Mouse (Mus musculus) forebrain, embryonic 14.5 days (tissue): ENCODE results near the gene Angptl8. TPM values are rescaled to one million over a fixed set of nuclear protein-coding genes. Genes with fewer than 3 reads are reported as not detected.
"Not testable (repeated sequence)": the region's sequence is repeated elsewhere in the genome, so short reads cannot be mapped to it uniquely, and the experiment has no call there.

Experiments
- ATAC-seq: fragments of 200-750 bp; cut with Nextera tagmentation; 2 replicates; pipeline ENCODE4 v1.8.0; 2017; ENCODE audit warnings: mild to moderate bottlenecking, moderate library complexity
- DNase-seq: peaks from one replicate; pipeline ENCODE4 v3.0.0-alpha.2; 2015; ENCODE audit warnings: low spot score
- H3K27ac ChIP-seq: fragments of 300-500 bp; sonication (generic); 2 replicates; pipeline ENCODE4 v1.5.1; 2014; ENCODE audit warnings: low read depth, mild to moderate bottlenecking, control low read depth, low read length, moderate library complexity
- H3K27me3 ChIP-seq: fragments of 300-500 bp; sonication (generic); replicated peaks from 2 replicates; pipeline ENCODE4 v1.6.1; 2014; ENCODE audit warnings: low read length, control low read depth, mixed read lengths; ENCODE audit not compliant: control insufficient read depth, insufficient read depth
- H3K36me3 ChIP-seq: fragments of 300-500 bp; sonication (generic); 2 replicates; pipeline ENCODE4 v1.6.1; 2014; ENCODE audit warnings: low read length, control low read depth; ENCODE audit not compliant: control insufficient read depth, insufficient read depth
- H3K4me1 ChIP-seq: fragments of 300-500 bp; sonication (generic); 2 replicates; pipeline ENCODE4 v1.6.1; 2014; ENCODE audit warnings: antibody characterized with exemption, low read length, control low read depth; ENCODE audit not compliant: control insufficient read depth, insufficient read depth
- H3K4me2 ChIP-seq: fragments of 300-500 bp; sonication (generic); 2 replicates; pipeline ENCODE4 v1.6.1; 2014; ENCODE audit warnings: mild to moderate bottlenecking, control low read depth, low read length
- H3K4me3 ChIP-seq: fragments of 300-500 bp; sonication (generic); 2 replicates; pipeline ENCODE4 v1.5.1; 2014; ENCODE audit warnings: low read depth, low read length, control low read depth
- H3K9ac ChIP-seq: fragments of 300-500 bp; sonication (generic); 2 replicates; pipeline ENCODE4 v1.6.1; 2014; ENCODE audit warnings: mild to moderate bottlenecking, low read length, control low read depth, moderate library complexity
- H3K9me3 ChIP-seq: fragments of 300-500 bp; sonication (generic); replicated peaks from 2 replicates; pipeline ENCODE4 v1.6.1; 2016; ENCODE audit warnings: low read length, control low read depth, mixed read lengths; ENCODE audit not compliant: control insufficient read depth
- whole genome bisulfite sequencing: fragments of 180-500 bp; shearing (Covaris S2); extraction: QIAGEN DNeasy Blood & Tissue Kit; methylation state at CpG from one replicate; pipeline ENCODE4 v1.1.7; 2014; 5-methylcytosine and 5-hydroxymethylcytosine counted together
- polyA plus RNA-seq: library from polyadenylated mRNA; unstranded; fragments of >200 nt; fragmentation: Nextera tagmentation; extraction: Ambion mirVana; gene quantifications from 2 replicates; pipeline ENCODE4 v1.2.1, GENCODE M21; 2014

Angptl8 gene
- polyA plus RNA-seq, 1 experiment from 2014 or later: not detected

DNA sequence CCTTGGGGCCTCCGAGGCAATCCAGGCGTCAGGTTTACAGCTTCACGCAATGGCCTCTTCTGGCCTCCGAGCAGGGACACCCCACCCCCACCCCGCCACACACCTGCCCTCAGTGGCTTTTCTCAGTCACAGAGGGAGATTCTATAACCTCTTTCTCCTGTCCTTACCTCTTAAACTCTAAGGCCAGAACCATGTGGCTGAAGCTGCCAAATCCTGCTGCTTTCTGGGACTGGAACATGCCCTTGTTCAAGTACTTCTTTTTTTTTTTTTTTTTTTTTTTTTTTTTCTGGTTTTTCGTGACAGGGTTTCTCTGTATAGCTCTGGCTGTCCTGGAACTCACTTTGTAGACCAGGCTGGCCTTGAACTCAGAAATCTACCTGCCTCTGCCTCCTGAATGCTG lies 25.0 kb downstream of the Angptl8 start:
- WGBS: 71% methylated on average over 6 of the region's 6 CpGs
- not testable (repeated sequence) for ATAC-seq, H3K9me3 ChIP-seq, H3K9ac ChIP-seq, H3K4me2 ChIP-seq, H3K27ac ChIP-seq, H3K36me3 ChIP-seq, DNase-seq, H3K4me3 ChIP-seq, H3K27me3 ChIP-seq, H3K4me1 ChIP-seq

DNA sequence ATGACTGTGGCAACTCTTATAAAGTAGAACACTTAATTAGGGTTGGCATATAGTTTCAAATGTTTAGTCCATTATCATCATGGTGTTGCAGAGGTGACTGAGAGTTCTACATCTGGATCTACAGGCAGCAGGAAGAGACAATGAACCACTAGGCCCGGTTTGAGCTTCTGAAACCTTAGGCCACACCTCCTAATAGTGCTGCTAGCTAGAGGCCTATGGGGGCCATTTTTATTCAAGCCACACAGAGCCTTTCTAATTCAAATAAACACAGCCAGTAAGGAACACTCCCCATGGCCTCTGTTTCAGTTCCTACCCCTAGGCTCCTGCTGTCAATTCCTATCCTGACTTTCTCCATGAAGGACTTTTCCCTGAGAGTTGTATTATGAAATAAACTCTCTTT lies 26.9 kb downstream of the Angptl8 start:
- H3K4me2 ChIP-seq: no peak overlapping the region
- DNase-seq: no peak
- 0 out of 2 replicates have a peak, but pooled peaks cover 2% of the 10 kb centered on the region for H3K27me3 ChIP-seq
- H3K27ac ChIP-seq: no peak overlapping the region
- 83% methylated on average over 1 of the region's 1 CpGs for WGBS
- no peaks in the 10 kb centered on the region for H3K4me1 ChIP-seq
- no peak for ATAC-seq
- no peaks in the 10 kb centered on the region; the same call in 1 of the 2 replicates for H3K9me3 ChIP-seq
- H3K4me3 ChIP-seq: no peak overlapping the region
- H3K36me3 ChIP-seq: no peaks in the 10 kb centered on the region
- no peak overlapping the region for H3K9ac ChIP-seq

DNA sequence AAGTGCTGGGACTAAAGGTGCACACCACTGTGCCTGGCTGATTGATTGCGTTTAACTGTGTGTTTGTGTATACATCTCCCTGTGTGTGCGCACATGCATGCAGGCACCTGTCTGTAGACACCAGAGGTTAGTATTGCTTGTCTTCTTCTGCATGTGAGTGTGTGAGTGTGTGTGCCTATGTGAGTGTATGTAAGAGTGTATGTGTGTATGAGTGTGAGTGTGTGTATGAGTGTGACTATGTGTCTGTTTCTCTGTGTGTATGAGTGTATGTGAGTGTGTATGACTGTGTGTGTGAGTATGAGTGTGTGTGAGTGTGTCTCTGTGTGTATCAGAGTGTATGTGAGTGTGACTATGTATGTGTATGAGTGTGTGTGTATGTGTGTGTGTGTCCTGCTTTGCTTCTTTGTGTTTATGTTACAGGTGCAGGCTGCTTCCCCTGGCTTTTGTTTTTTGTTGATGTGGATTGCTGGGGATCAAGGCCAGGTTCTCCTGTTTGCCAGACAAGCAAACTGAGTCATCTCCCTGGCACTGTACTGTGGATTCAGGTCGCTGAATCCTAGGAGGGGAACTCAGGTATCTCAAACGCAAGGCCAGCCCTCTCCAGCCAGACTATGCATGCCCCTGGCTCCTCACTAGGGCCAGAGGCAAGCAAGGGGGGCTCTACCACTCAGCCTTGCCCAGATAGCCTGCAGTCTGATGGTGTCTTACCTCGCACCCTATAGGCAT lies 30.5 kb downstream of the Angptl8 start:
- H3K36me3 ChIP-seq: no peaks in the 10 kb centered on the region
- no peak for DNase-seq
- H3K4me1 ChIP-seq: no peaks in the 10 kb centered on the region
- no peak overlapping the region for H3K4me2 ChIP-seq
- no peak for ATAC-seq
- WGBS: 63% methylated on average over 5 of the region's 5 CpGs
- H3K9ac ChIP-seq: no peak overlapping the region
- no peaks in the 10 kb centered on the region; the same call in 1 of the 2 replicates for H3K9me3 ChIP-seq
- 0 out of 2 replicates have a peak, but pooled peaks cover 2% of the 10 kb centered on the region for H3K27me3 ChIP-seq
- no peak overlapping the region for H3K4me3 ChIP-seq
- H3K27ac ChIP-seq: 0 out of 2 replicates have a peak overlapping the region, but pooled peaks have one; percentile 9

DNA sequence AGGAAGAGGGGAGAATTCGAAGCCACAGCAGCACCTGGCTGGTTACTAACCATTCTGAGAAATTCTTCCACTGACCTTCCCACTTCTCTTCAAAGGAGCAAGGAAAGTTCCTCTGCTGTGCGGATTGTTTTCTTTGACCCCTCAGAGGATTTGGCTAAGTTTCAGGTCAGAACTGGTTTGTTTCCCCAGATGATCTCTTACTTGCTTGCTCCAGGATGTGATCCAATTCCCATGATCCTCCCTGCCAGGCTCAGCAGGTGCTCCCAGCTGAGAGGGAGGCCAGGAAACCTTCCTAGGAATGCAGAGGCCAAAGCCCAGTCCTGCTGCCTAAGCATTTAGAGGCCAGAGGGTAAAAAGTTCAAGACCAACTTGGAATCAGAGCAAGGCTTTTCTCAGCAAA lies 31.3 kb downstream of the Angptl8 start:
- no peak overlapping the region for H3K9ac ChIP-seq
- no peaks in the 10 kb centered on the region; the same call in 1 of the 2 replicates for H3K9me3 ChIP-seq
- DNase-seq (peak; percentile 25), ATAC-seq (no peak)
- 52% methylated on average over 2 of the region's 2 CpGs for WGBS
- no peaks in the 10 kb centered on the region for H3K4me1 ChIP-seq
- H3K36me3 ChIP-seq: no peaks in the 10 kb centered on the region
- no peak overlapping the region for H3K4me2 ChIP-seq
- H3K27ac ChIP-seq: no peak overlapping the region
- no peak overlapping the region for H3K4me3 ChIP-seq
- 0 out of 2 replicates have a peak, but pooled peaks cover 2% of the 10 kb centered on the region for H3K27me3 ChIP-seq

DNA sequence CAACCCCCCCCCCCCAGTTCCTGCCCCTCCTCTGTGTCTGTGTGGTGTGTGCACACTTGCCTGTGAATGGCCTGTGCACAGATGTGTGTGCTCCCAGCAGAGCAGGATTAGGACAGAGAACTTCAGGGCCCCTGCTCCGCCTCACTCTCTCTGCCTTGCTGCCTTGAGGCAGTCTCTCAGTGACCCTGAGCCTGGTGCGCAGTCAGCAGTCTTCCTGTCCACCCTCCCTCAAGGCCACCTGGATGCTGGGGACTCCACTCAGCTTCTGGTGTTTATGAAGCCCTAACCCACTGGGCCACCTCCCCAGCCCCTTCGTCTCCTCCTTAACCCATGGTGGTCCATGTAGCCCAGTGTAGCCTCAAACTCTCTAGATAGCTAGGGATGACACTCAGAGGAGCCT lies 32.4 kb downstream of the Angptl8 start:
- Histone ChIP-seq H3K27ac (no peak overlapping the region), H3K9ac (no peak overlapping the region), H3K4me2 (no peak overlapping the region), H3K9me3 (no peaks in the 10 kb centered on the region), H3K27me3 (0 out of 2 replicates have a peak, but pooled peaks cover 2% of the 10 kb centered on the region), H3K36me3 (no peaks in the 10 kb centered on the region), H3K4me1 (no peaks in the 10 kb centered on the region), H3K4me3 (no peak overlapping the region)
- ATAC-seq: no peak
- 80% methylated on average over 3 of the region's 3 CpGs for WGBS
- DNase-seq: no peak

DNA sequence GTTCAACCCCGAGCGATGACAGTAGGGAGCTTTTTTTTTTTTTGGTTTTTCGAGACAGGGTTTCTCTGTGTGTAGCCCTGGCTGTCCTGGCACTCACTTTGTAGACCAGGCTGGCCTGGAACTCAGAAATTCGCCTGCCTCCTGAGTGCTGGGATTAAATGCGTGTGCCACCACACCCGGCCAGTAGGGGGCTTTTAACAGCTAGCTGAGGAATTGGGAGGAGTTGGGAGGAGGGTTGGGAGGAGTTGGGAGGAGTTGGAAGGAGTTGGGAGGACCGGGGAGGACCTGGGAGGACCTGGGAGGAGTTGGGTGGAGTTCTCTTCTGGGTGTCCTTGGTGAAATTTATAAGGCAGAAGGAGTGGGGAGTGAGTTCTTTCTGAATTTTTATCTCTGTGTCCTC lies 34.0 kb downstream of the Angptl8 start:
- not testable (repeated sequence) for H3K9me3 ChIP-seq, H3K4me1 ChIP-seq, H3K9ac ChIP-seq, H3K27ac ChIP-seq, ATAC-seq, H3K4me2 ChIP-seq, H3K4me3 ChIP-seq, DNase-seq, H3K36me3 ChIP-seq, H3K27me3 ChIP-seq
- WGBS: 60% methylated on average over 7 of the region's 7 CpGs

DNA sequence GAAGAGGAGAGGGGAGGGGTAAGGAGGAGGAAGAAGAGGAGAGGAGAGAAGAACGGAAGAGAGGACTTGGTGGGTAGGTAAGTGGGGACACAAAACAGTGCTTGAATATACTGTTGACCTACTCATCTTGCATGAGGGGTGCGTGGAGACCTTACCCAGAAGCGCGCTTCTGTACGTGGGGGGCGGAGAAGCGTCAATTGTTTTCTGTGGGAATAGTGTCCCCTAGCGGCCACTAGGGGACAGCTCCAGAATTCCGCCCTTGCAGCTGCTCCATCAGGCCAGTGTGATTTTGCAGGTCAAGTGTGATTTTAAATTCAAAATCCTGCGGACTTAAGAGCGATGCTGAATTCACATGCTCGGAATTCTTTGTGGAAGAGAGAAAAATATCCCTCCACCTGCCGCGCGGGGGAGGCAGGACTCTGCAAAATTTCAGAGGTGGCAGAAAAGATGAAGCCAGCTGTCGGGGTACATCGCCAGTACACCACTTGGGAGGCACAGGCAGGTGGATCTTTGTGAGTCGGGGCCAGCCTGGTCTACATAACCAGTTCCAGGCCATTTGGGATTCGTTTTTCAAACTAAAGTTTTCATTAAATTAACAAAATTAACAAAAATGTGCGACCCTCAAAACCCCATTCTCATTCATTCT lies 35.7 kb downstream of the Angptl8 start:
- H3K9me3 ChIP-seq: no peaks in the 10 kb centered on the region
- DNase-seq (peak; percentile 67), ATAC-seq (0 out of 2 replicates have a peak, but pooled peaks have one; percentile 48)
- WGBS: 17% methylated on average over 20 of the region's 20 CpGs
- H3K27ac ChIP-seq: no peak overlapping the region
- H3K4me2 ChIP-seq: peak overlapping the region; percentile 36
- H3K9ac ChIP-seq: peak overlapping the region; percentile 10; the same call in 1 of the 2 replicates
- H3K4me3 ChIP-seq: no peak overlapping the region
- H3K27me3 ChIP-seq: 0 out of 2 replicates have a peak, but pooled peaks cover 2% of the 10 kb centered on the region
- no peaks in the 10 kb centered on the region for H3K36me3 ChIP-seq
- no peaks in the 10 kb centered on the region for H3K4me1 ChIP-seq

DNA sequence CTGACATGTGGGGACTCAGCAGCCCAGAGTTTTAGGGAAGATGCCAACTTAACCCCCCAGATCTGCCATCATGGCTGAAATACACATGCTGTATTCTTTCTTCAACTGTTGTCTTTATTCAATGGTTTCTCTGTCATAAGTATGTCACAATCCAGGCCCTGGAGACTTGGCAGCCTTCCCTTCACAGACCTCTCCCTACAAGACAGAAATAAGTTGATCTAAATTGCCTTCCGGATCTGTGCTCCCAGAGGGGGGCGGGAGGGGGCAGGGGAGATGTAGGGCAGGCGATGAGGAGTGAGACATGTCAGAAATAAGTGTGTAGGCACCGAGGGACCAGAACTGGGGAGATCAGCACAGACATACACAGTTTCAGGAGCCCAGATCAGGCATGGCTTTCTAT lies 36.9 kb downstream of the Angptl8 start:
- WGBS: 65% methylated on average over 4 of the region's 4 CpGs
- no peak overlapping the region for H3K27ac ChIP-seq
- no peak for ATAC-seq
- no peaks in the 10 kb centered on the region for H3K27me3 ChIP-seq
- H3K4me3 ChIP-seq: no peak overlapping the region
- no peaks in the 10 kb centered on the region for H3K36me3 ChIP-seq
- no peaks in the 10 kb centered on the region for H3K4me1 ChIP-seq
- no peak for DNase-seq
- H3K9me3 ChIP-seq: no peaks in the 10 kb centered on the region
- no peak overlapping the region for H3K9ac ChIP-seq
- no peak overlapping the region for H3K4me2 ChIP-seq

DNA sequence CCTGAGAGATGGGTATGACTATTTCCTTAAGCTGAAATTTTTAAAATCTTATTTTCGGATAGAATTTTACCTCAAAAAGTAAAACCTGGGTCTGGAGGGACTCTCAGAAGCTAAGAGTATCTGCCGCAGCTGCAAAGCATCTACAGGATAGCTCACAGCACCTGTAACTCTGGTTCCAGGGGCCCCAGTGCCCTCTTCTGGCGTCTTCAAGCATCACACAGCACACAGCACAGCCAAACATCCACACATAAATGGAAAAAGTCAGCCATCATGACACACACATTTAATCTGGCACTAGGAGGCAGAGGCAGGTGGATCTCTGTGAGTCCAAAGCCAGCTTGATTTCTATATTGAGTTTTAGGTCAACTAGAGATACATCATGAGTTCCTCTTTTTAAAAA lies 41.3 kb downstream of the Angptl8 start:
- ATAC-seq (no peak), DNase-seq (no peak)
- Histone ChIP-seq H3K27ac (no peak overlapping the region), H3K4me1 (no peaks in the 10 kb centered on the region), H3K4me3 (no peak overlapping the region), H3K27me3 (no peaks in the 10 kb centered on the region), H3K4me2 (no peak overlapping the region), H3K9me3 (no peaks in the 10 kb centered on the region), H3K9ac (no peak overlapping the region), H3K36me3 (no peaks in the 10 kb centered on the region)
- WGBS: 58% methylated on average over 3 of the region's 3 CpGs
